Comparison of ENCODE assay signal across 9 mouse cellular contexts in genomic region chr4:154499701-154500523, GRCm38 (mm10).
DNase-seq lines count a peak whose midpoint lies in the region; ATAC-seq lines count a peak whose summit lies in the region.
"Had no signal": no experiment of that assay in that cellular context is flagged by ENCODE, and none has a peak within 500 bp of the region (broad histone marks: within the 10 kb centered on the region; RNA-seq: fewer than 3 reads in every experiment).

No protein-coding gene starts in this region.

- H3K4me1 ChIP-seq in liver, embryonic 13.5 days (replicated peaks): peaks cover 34% of the 10 kb centered on the region
- H3K4me1 ChIP-seq in neural tube, embryonic 13.5 days (replicated peaks): peaks cover 89% of the 10 kb centered on the region

- no peak overlapping the region for H3K9ac ChIP-seq in liver, embryonic 13.5 days
- H3K9ac ChIP-seq in neural tube, embryonic 13.5 days: peak overlapping the region; percentile 53

- H3K27ac ChIP-seq in liver, embryonic 13.5 days: peak overlapping the region; percentile 47; the same call in 1 of the 2 replicates
- peak overlapping the region; percentile 79 for H3K27ac ChIP-seq in neural tube, embryonic 13.5 days (replicated peaks)

- 47% methylated on average over 29 of the region's 29 CpGs for WGBS in liver, embryonic 13.5 days (ENCODE audit: insufficient replicate concordance)
- WGBS in neural tube, embryonic 13.5 days: 13% methylated on average over 29 of the region's 29 CpGs

- no peaks in the 10 kb centered on the region for H3K9me3 ChIP-seq in liver, embryonic 13.5 days (replicated peaks)
- H3K9me3 ChIP-seq in neural tube, embryonic 13.5 days: no peaks in the 10 kb centered on the region

- peaks cover 10% of the 10 kb centered on the region for H3K27me3 ChIP-seq in liver, embryonic 13.5 days
- H3K27me3 ChIP-seq in neural tube, embryonic 13.5 days: peaks cover 81% of the 10 kb centered on the region
- H3K27me3 ChIP-seq: CH12.LX had no signal

- H3K36me3 ChIP-seq in liver, embryonic 13.5 days: no peaks in the 10 kb centered on the region
- H3K36me3 ChIP-seq in neural tube, embryonic 13.5 days: no peaks in the 10 kb centered on the region

- peak overlapping the region; percentile 31; the same call in 1 of the 2 replicates for H3K4me2 ChIP-seq in liver, embryonic 13.5 days
- peak overlapping the region; percentile 33 for H3K4me2 ChIP-seq in neural tube, embryonic 13.5 days

- peak; percentile 23 to 44; a peak in 3 of 4 replicates for ATAC-seq in hematopoietic stem cell, adult 5-6 weeks (replicated peaks in 1 of 2; ENCODE audit: insufficient read depth in 1 of 2, low FRiP score in 2 of 2, low TSS enrichment in 1 of 2, low read depth in 1 of 2, poor library complexity in 2 of 2, severe bottlenecking in 2 of 2)
- 0 out of 2 replicates have a peak, but pooled peaks have one; percentile 12 for ATAC-seq in liver, embryonic 13.5 days (ENCODE audit: low read depth)
- peak; percentile 59 for ATAC-seq in neural tube, embryonic 13.5 days (ENCODE audit: low read depth)

- peak; percentile 58 for DNase-seq in 3134 (ENCODE audit: extremely low read depth, insufficient read length, low spot score)
- DNase-seq in cerebellum, postnatal 14 days: peak; percentile 95
- DNase-seq in frontal cortex, postnatal 25 days (ENCODE audit: low spot score in 2 of 2): peak; percentile 38 to 51
- DNase-seq in layer of hippocampus, adult 18-20 months (ENCODE audit: low spot score in 2 of 2): peak; percentile 70 to 85
- no peak for DNase-seq in liver, embryonic 13.5 days
- no peak for DNase-seq in thymus, postnatal 4 days

- H3K4me3 ChIP-seq in liver, embryonic 13.5 days (replicated peaks): no peak overlapping the region
- no peak overlapping the region for H3K4me3 ChIP-seq in neural tube, embryonic 13.5 days

Comparison
In these comparisons a context has a peak if more than half of its experiments do, and no peak if none do; other contexts are left out.
1. DNase-seq: peak in 3134 (single experiment), cerebellum, postnatal 14 days (2 of 2), frontal cortex, postnatal 25 days (2 of 2) and layer of hippocampus, adult 18-20 months (2 of 2); none in liver, embryonic 13.5 days (single experiment) and thymus, postnatal 4 days (single experiment).
2. Peak in every context shown above with its lines, with median percentiles within 50 percentile points of each other: ATAC-seq.